In the genomic region with DNA sequence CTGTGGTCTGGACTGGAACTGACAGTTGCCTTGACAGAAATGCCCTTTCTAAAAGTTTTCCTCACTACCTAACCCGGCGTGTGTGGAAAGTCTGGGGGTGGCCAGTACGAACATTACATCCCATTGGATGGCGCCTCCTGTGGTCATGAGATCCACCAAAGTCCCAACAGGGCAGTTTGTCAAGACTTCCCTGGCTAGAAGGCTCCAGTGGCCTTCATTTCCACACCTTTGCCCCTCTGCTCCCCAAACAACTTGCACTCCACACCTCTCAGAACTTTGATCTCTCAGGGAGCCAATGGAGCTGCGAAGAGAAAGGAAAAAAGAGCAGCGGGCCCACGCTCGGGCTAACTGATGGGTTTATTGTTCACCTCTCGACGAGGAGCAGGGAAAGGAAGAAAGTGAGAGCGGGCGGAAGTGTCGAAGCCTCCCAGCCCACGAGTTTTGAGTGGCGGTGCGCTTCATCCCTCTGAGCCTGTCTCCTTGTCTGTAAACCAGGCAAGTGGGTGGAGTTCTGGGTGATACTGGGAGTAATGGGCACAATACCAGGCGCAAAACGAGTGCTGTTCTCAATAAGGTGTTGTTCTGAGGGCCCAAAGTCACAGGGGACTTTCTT, we compare ENCODE assay signal across 15 mouse cellular contexts.
DNase-seq lines count a peak whose midpoint lies in the region; ATAC-seq and TF ChIP-seq lines count a peak whose summit lies in the region.
"Had no signal": no experiment of that assay in that cellular context is flagged by ENCODE, and none has a peak within 500 bp of the region (broad histone marks: within the 10 kb centered on the region; RNA-seq: fewer than 3 reads in every experiment).

No protein-coding gene starts in this region.

- WGBS in heart, embryonic 14.5 days = 18% methylated on average over 18 of the region's 18 CpGs
- 31% methylated on average over 18 of the region's 18 CpGs for WGBS in liver, postnatal 0 days (ENCODE audit: insufficient replicate concordance)
- 23% methylated on average over 18 of the region's 18 CpGs for WGBS in liver, embryonic 11.5 days
- WGBS in embryonic facial prominence, embryonic 10.5 days = 15% methylated on average over 18 of the region's 18 CpGs
- 16% methylated on average over 18 of the region's 18 CpGs for WGBS in limb, embryonic 12.5 days

- no peak for ATAC-seq in heart, embryonic 14.5 days (ENCODE audit: insufficient number of reproducible peaks, insufficient read depth, low FRiP score, low read depth)
- ATAC-seq in liver, postnatal 0 days = peak; percentile 78
- no peak for ATAC-seq in liver, embryonic 11.5 days (replicated peaks; ENCODE audit: low FRiP score)
- ATAC-seq in limb, embryonic 12.5 days (ENCODE audit: insufficient number of reproducible peaks, insufficient read depth, low FRiP score, low TSS enrichment, low read depth) = no peak
- ATAC-seq: CD4-positive, CD25-positive, alpha-beta regulatory T cell, adult 4 months had no signal

- no peaks in the 10 kb centered on the region for H3K9me3 ChIP-seq in heart, embryonic 14.5 days (ENCODE audit: control insufficient read depth, low read length)
- no peaks in the 10 kb centered on the region for H3K9me3 ChIP-seq in liver, postnatal 0 days (ENCODE audit: low read length)
- H3K9me3 ChIP-seq in liver, embryonic 11.5 days (ENCODE audit: control insufficient read depth, low read length) = no peaks in the 10 kb centered on the region
- H3K9me3 ChIP-seq in embryonic facial prominence, embryonic 10.5 days = no peaks in the 10 kb centered on the region
- H3K9me3 ChIP-seq in limb, embryonic 12.5 days = no peaks in the 10 kb centered on the region
- H3K9me3 ChIP-seq: limb, embryonic 15.5 days; neural tube, embryonic 12.5 days had no signal

- H3K4me3 ChIP-seq in heart, embryonic 14.5 days (ENCODE audit: control insufficient read depth in 1 of 2, insufficient read depth in 1 of 2, low read depth in 1 of 2, low read length in 2 of 2) = no peak overlapping the region
- no peak overlapping the region for H3K4me3 ChIP-seq in liver, postnatal 0 days (ENCODE audit: low read depth, low read length)
- H3K4me3 ChIP-seq in liver, embryonic 11.5 days (ENCODE audit: low read depth, low read length) = no peak overlapping the region
- H3K4me3 ChIP-seq in embryonic facial prominence, embryonic 10.5 days = peak overlapping the region; percentile 16; the same call in 1 of the 2 replicates
- H3K4me3 ChIP-seq in limb, embryonic 12.5 days (replicated peaks) = no peak overlapping the region
- H3K4me3 ChIP-seq: limb, embryonic 15.5 days; neural tube, embryonic 12.5 days had no signal

- TF ChIP-seq CTCF in liver, postnatal 0 days (IDR thresholded peaks at IDR 0.05; ENCODE audit: low read depth) = peak; percentile 31; the same call in 1 of the 2 replicates

- peak overlapping the region; percentile 38 for H3K4me2 ChIP-seq in heart, embryonic 14.5 days (ENCODE audit: low read length)
- no peak overlapping the region for H3K4me2 ChIP-seq in liver, postnatal 0 days (ENCODE audit: low read depth, low read length)
- no peak overlapping the region for H3K4me2 ChIP-seq in liver, embryonic 11.5 days
- peak overlapping the region; percentile 23 for H3K4me2 ChIP-seq in limb, embryonic 12.5 days
- H3K4me2 ChIP-seq: limb, embryonic 15.5 days had no signal

- no peak for DNase-seq in heart, postnatal 4 days
- DNase-seq in liver, postnatal 0 days = peak; percentile 25
- DNase-seq in liver, embryonic 11.5 days (ENCODE audit: low spot score) = no peak
- DNase-seq in embryonic facial prominence, embryonic 10.5 days (ENCODE audit: low spot score) = peak; percentile 23
- no peak for DNase-seq in layer of hippocampus, adult 9-10 months (ENCODE audit: low spot score)
- DNase-seq in lung, adult 18-20 months = no peak
- DNase-seq: cerebellum, adult 11-12 months; right cerebral cortex, postnatal 14 days; thymus, postnatal 36 days had no signal

- TF ChIP-seq EP300 in liver, postnatal 0 days (IDR thresholded peaks at IDR 0.05; ENCODE audit: low read depth) = no peak

- no peak overlapping the region for H3K9ac ChIP-seq in heart, embryonic 14.5 days (ENCODE audit: low read length)
- H3K9ac ChIP-seq in liver, postnatal 0 days (replicated peaks) = no peak overlapping the region; the same call in 1 of the 2 replicates
- H3K9ac ChIP-seq in liver, embryonic 11.5 days (ENCODE audit: low read depth, low read length) = no peak overlapping the region
- H3K9ac ChIP-seq in limb, embryonic 12.5 days (replicated peaks) = no peak overlapping the region
- H3K9ac ChIP-seq: forebrain, postnatal 0 days; limb, embryonic 15.5 days; neural tube, embryonic 12.5 days had no signal

- H3K27ac ChIP-seq in heart, embryonic 14.5 days (replicated peaks in 1 of 2; ENCODE audit: control insufficient read depth in 1 of 2, insufficient read depth in 1 of 2, low read depth in 2 of 2, low read length in 2 of 2) = no peak overlapping the region
- peak overlapping the region; percentile 74 for H3K27ac ChIP-seq in liver, postnatal 0 days (ENCODE audit: low read depth)
- no peak overlapping the region for H3K27ac ChIP-seq in liver, embryonic 11.5 days (ENCODE audit: low read depth, low read length)
- peak overlapping the region; percentile 81 for H3K27ac ChIP-seq in embryonic facial prominence, embryonic 10.5 days (replicated peaks)
- H3K27ac ChIP-seq in limb, embryonic 12.5 days = 0 out of 2 replicates have a peak overlapping the region, but pooled peaks have one; percentile 29
- H3K27ac ChIP-seq: limb, embryonic 15.5 days; neural tube, embryonic 12.5 days had no signal

- no peaks in the 10 kb centered on the region for H3K36me3 ChIP-seq in heart, embryonic 14.5 days (ENCODE audit: control insufficient read depth, insufficient read depth, low read length)
- H3K36me3 ChIP-seq in liver, postnatal 0 days (replicated peaks; ENCODE audit: insufficient read depth, low read length) = no peaks in the 10 kb centered on the region
- H3K36me3 ChIP-seq in liver, embryonic 11.5 days (ENCODE audit: control insufficient read depth, insufficient read depth, low read length) = no peaks in the 10 kb centered on the region
- H3K36me3 ChIP-seq in embryonic facial prominence, embryonic 10.5 days (replicated peaks) = no peaks in the 10 kb centered on the region
- no peaks in the 10 kb centered on the region for H3K36me3 ChIP-seq in limb, embryonic 12.5 days
- H3K36me3 ChIP-seq: limb, embryonic 15.5 days; neural tube, embryonic 12.5 days had no signal

- H3K27me3 ChIP-seq in heart, embryonic 14.5 days (ENCODE audit: control insufficient read depth, insufficient read depth, low read length) = peaks cover 9% of the 10 kb centered on the region
- H3K27me3 ChIP-seq in liver, postnatal 0 days (ENCODE audit: insufficient read depth, low read length) = 0 out of 2 replicates have a peak, but pooled peaks cover 3% of the 10 kb centered on the region
- H3K27me3 ChIP-seq in liver, embryonic 11.5 days (replicated peaks; ENCODE audit: control insufficient read depth, insufficient read depth, low read length) = peaks cover 23% of the 10 kb centered on the region
- peaks cover 84% of the 10 kb centered on the region for H3K27me3 ChIP-seq in embryonic facial prominence, embryonic 10.5 days (replicated peaks; ENCODE audit: low read depth, poor library complexity, severe bottlenecking)
- H3K27me3 ChIP-seq in limb, embryonic 12.5 days = peaks cover 62% of the 10 kb centered on the region

- peaks cover 4 to 6% of the 10 kb centered on the region in 2 experiments; a peak in 3 of 4 replicates for H3K4me1 ChIP-seq in heart, embryonic 14.5 days (ENCODE audit: control insufficient read depth in 2 of 2, insufficient read depth in 2 of 2, low read length in 2 of 2)
- no peaks in the 10 kb centered on the region for H3K4me1 ChIP-seq in liver, postnatal 0 days (ENCODE audit: insufficient read depth)
- H3K4me1 ChIP-seq in liver, embryonic 11.5 days (replicated peaks; ENCODE audit: control insufficient read depth, insufficient read depth, low read length) = no peaks in the 10 kb centered on the region
- peaks cover 41% of the 10 kb centered on the region for H3K4me1 ChIP-seq in embryonic facial prominence, embryonic 10.5 days
- peaks cover 17% of the 10 kb centered on the region for H3K4me1 ChIP-seq in limb, embryonic 12.5 days (replicated peaks)
- H3K4me1 ChIP-seq: neural tube, embryonic 12.5 days had no signal

Comparison
In these comparisons a context has a peak if more than half of its experiments do, and no peak if none do; other contexts are left out.
1. H3K27ac ChIP-seq: peak in liver, postnatal 0 days (single experiment), embryonic facial prominence, embryonic 10.5 days (single experiment) and limb, embryonic 12.5 days (single experiment); none in heart, embryonic 14.5 days (0 of 2) and liver, embryonic 11.5 days (single experiment).
2. DNase-seq: peak in liver, postnatal 0 days (single experiment) and embryonic facial prominence, embryonic 10.5 days (single experiment); none in heart, postnatal 4 days (single experiment), liver, embryonic 11.5 days (single experiment), layer of hippocampus, adult 9-10 months (single experiment) and lung, adult 18-20 months (0 of 2).
3. H3K4me2 ChIP-seq: peak in heart, embryonic 14.5 days (single experiment) and limb, embryonic 12.5 days (single experiment); none in liver, postnatal 0 days (single experiment) and liver, embryonic 11.5 days (single experiment).